Mouse (Mus musculus): ENCODE results near the gene Zfp758. TPM values are rescaled to one million over a fixed set of nuclear protein-coding genes. Genes with fewer than 3 reads are reported as not detected.

Gene Zfp758
- total and polyA plus RNA-seq, 3 experiments: 0.23 to 23.3 (median 18.5) TPM

DNA sequence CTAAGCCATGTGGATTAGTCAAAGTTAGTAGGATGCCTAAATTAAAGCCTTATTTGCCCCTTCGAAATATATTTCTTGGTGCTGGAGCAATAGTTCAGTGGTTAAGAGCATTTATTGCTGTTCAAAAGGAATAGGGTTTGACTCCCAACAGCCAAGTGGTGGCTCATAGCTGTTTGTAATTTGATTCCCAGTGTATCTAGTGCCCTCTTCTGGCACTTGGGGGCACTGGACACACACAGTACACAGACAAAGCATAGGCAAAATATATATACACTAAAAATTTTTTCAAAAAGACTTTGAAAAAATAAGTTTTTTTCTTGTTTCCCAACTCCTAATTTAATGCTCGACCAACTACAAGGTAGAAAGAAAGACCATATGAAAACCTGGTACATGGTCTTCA lies 49.5 kb downstream of the Zfp758 start:
- H3K4me3 ChIP-seq (ENCODE audit: low read depth, low read length): no peak overlapping the region
- TF ChIP-seq CTCF (IDR thresholded peaks at IDR 0.05; ENCODE audit: low read depth, low read length) (no peak), TAL1 (conservative IDR thresholded peaks at IDR 0.05; ENCODE audit: low read depth, low read length) (no peak), GATA2 (IDR thresholded peaks at IDR 0.05; ENCODE audit: borderline replicate concordance, low read depth, low read length) (no peak)
- H3K36me3 ChIP-seq (replicated peaks): no peaks in the 10 kb centered on the region
- no peaks in the 10 kb centered on the region for H3K4me1 ChIP-seq (ENCODE audit: insufficient read depth, low read depth, low read length)
- H3K27me3 ChIP-seq (ENCODE audit: insufficient read depth, low read length): 0 out of 2 replicates have a peak, but pooled peaks cover 2% of the 10 kb centered on the region
- DNase-seq (ENCODE audit: low spot score) (no peak), ATAC-seq (ENCODE audit: extremely low read depth, insufficient number of reproducible peaks, low FRiP score, poor library complexity, severe bottlenecking) (peak; percentile 73)
- no peaks in the 10 kb centered on the region for H3K9me3 ChIP-seq (replicated peaks)

DNA sequence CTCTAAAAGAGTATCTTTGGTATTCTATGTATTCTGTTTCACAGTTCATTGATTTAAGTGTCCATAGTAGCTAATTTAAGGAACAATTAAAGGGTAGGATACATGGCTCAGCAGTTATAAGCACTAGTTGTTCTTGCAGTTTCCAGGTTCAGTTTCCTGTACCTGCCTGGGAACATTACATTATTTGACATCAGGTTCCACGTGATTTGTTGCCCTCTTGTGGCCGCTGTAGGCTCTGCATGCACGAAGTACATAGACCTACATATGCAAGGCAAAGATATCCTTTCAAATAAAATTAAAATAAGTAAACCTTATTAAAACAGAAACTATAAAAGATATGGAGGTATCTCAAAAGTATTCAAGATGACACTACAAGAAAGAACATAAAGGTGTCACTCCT lies 56.3 kb downstream of the Zfp758 start:
- Histone ChIP-seq H3K4me3 (ENCODE audit: low read depth, low read length) (no peak overlapping the region), H3K36me3 (replicated peaks) (no peaks in the 10 kb centered on the region), H3K27me3 (ENCODE audit: insufficient read depth, low read length) (no peaks in the 10 kb centered on the region), H3K9me3 (replicated peaks) (no peaks in the 10 kb centered on the region), H3K4me1 (ENCODE audit: insufficient read depth, low read depth, low read length) (no peaks in the 10 kb centered on the region)
- TF ChIP-seq CTCF (IDR thresholded peaks at IDR 0.05; ENCODE audit: low read depth, low read length) (peak; percentile 53), TAL1 (conservative IDR thresholded peaks at IDR 0.05; ENCODE audit: low read depth, low read length) (no peak)
- DNase-seq (ENCODE audit: low spot score) (no peak), ATAC-seq (ENCODE audit: extremely low read depth, insufficient number of reproducible peaks, low FRiP score, poor library complexity, severe bottlenecking) (peak; percentile 74)

DNA sequence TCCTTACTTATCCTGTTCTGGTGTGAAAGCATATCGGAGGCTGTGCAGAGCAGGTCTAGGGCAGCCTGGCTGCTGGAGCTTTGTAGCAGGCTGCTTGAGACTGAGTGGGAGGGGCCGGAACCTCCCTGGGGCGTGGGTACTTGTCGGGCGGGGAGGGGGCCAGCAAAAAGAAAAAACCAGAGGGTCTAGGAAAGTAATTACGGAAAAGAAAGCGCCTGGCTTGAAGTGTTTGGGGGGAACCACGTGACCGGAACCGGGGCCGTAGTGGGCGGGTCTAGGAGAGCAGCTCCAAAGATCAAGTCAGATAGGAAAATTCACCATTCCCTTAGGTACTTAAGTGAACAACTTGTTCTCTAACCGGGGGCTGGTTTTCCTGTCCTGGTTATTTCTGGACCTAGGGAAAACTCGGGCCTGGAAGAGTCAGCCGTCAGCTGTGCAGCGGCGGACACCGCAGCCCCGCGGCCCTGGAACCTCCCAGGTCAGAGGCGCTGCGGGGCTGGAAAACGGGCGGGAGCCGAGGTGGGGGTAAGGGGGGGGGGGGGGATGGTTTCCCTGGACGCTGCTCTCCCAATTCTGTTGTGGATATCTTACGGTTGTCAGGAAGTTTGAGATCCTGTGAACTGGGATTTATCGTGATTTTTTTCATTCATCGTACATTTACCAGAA lies 62.8 kb downstream of the Zfp758 start, which contains the start of gene Zfp946:
Gene Zfp946, plus strand, starts transcription at position 271 of the 666 bp plus-strand sequence.
- Histone ChIP-seq H3K27me3 (ENCODE audit: insufficient read depth, low read length) (no peaks in the 10 kb centered on the region), H3K9me3 (replicated peaks) (no peaks in the 10 kb centered on the region), H3K4me3 (ENCODE audit: low read depth, low read length) (peak within 1 kb of the TSS; percentile 74), H3K36me3 (replicated peaks) (no peaks in the 10 kb centered on the region), H3K4me1 (ENCODE audit: insufficient read depth, low read depth, low read length) (peaks cover 14% of the 10 kb centered on the region)
- peak; percentile 59 for DNase-seq (ENCODE audit: low spot score)
- TF ChIP-seq GATA2 (IDR thresholded peaks at IDR 0.05; ENCODE audit: borderline replicate concordance, low read depth, low read length) (no peak), CTCF (IDR thresholded peaks at IDR 0.05; ENCODE audit: low read depth, low read length) (no peak), GATA1 (IDR thresholded peaks at IDR 0.05; ENCODE audit: borderline replicate concordance, low read length) (no peak), TAL1 (conservative IDR thresholded peaks at IDR 0.05; ENCODE audit: low read depth, low read length) (no peak), POLR2AphosphoS5 (IDR thresholded peaks at IDR 0.05; ENCODE audit: insufficient replicate concordance, low read depth, low read length) (no peak)
- peak; percentile 86 for ATAC-seq (ENCODE audit: extremely low read depth, insufficient number of reproducible peaks, low FRiP score, poor library complexity, severe bottlenecking)

DNA sequence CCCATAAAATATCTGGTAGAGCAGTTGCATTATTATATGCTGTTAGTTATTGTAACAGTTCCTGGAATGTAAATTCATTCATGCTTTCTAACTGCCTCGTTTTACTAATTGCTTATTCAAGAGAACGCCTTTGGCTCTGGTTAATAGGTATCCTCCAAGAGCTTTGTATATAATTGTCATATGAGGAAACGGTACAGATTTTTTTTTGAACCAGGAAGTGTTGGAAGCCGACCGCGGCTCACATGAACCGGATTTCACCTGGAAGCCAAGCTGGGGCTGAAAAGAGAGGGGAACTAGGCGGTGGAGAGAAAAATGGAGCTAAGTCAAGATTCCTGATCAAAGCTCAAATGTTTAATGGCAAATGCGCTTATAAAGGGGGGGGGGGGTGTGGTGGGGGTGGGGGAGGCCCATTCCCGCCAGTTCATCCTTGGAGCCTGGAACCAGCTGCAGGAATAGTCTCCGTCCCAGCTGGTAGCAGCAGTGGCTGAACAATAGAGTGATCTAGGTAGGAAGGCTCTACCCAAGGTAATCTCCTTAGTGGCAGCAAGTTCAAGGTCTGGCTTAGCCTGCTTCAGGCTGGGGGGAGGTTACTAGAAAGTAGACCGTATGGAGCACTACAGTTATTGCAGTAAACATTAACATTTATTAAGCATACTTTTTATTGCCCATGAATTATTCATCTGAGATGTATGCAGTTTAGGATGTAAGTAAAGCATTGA lies 63.5 kb downstream of the Zfp758 start:
- Histone ChIP-seq H3K4me3 (ENCODE audit: low read depth, low read length) (peak overlapping the region; percentile 74), H3K9me3 (replicated peaks) (no peaks in the 10 kb centered on the region), H3K36me3 (replicated peaks) (no peaks in the 10 kb centered on the region), H3K4me1 (ENCODE audit: insufficient read depth, low read depth, low read length) (peaks cover 14% of the 10 kb centered on the region), H3K27me3 (ENCODE audit: insufficient read depth, low read length) (no peaks in the 10 kb centered on the region)
- TF ChIP-seq POLR2AphosphoS5 (IDR thresholded peaks at IDR 0.05; ENCODE audit: insufficient replicate concordance, low read depth, low read length): no peak
- TF ChIP-seq GATA2 (IDR thresholded peaks at IDR 0.05; ENCODE audit: borderline replicate concordance, low read depth, low read length): no peak
- no peak for TF ChIP-seq TAL1 (conservative IDR thresholded peaks at IDR 0.05; ENCODE audit: low read depth, low read length)
- no peak for TF ChIP-seq GATA1 (IDR thresholded peaks at IDR 0.05; ENCODE audit: borderline replicate concordance, low read length)
- TF ChIP-seq CTCF (IDR thresholded peaks at IDR 0.05; ENCODE audit: low read depth, low read length): no peak
- DNase-seq (ENCODE audit: low spot score): no peak
- no peak for ATAC-seq (ENCODE audit: extremely low read depth, insufficient number of reproducible peaks, low FRiP score, poor library complexity, severe bottlenecking)

Other genes starting within 250 kb of the Zfp758 start
- gene Zfp947, start 195.3 kb upstream of the Zfp758 start, total RNA-seq (2014; fragmentation: Nextera tagmentation): 2.6 and 3.4 TPM in 2 replicates
- gene Zfp947, start 195.3 kb upstream of the Zfp758 start, total RNA-seq (2017): 5.4 and 5.5 TPM in 2 replicates
- 0.08 and 0.23 TPM in 2 replicates for gene Zfp947, start 195.3 kb upstream of the Zfp758 start, polyA plus RNA-seq (2012)
- gene Zfp994, start 135.8 kb upstream of the Zfp758 start, total RNA-seq (2014; fragmentation: Nextera tagmentation): 24.9 and 29.2 TPM in 2 replicates
- gene Zfp994, start 135.8 kb upstream of the Zfp758 start, total RNA-seq (2017): 15.5 and 18.2 TPM in 2 replicates
- gene Zfp994, start 135.8 kb upstream of the Zfp758 start, polyA plus RNA-seq (2012): 0.25 and 0.33 TPM in 2 replicates
- gene CT030661.1, start 46.6 kb upstream of the Zfp758 start, total RNA-seq (2014; fragmentation: Nextera tagmentation): 67.7 and 70.1 TPM in 2 replicates
- gene CT030661.1, start 46.6 kb upstream of the Zfp758 start, total RNA-seq (2017): 44.0 and 51.3 TPM in 2 replicates
- 0.78 and 1.1 TPM in 2 replicates for gene CT030661.1, start 46.6 kb upstream of the Zfp758 start, polyA plus RNA-seq (2012)
- 23.7 and 33.4 TPM in 2 replicates for gene Zfp944, start 53 bp upstream of the Zfp758 start, total RNA-seq (2014; fragmentation: Nextera tagmentation)
- 19.7 and 21.6 TPM in 2 replicates for gene Zfp944, start 53 bp upstream of the Zfp758 start, total RNA-seq (2017)
- 1.0 and 1.1 TPM in 2 replicates for gene Zfp944, start 53 bp upstream of the Zfp758 start, polyA plus RNA-seq (2012)
- 28.9 and 30.5 TPM in 2 replicates for gene Zfp946, start 62.8 kb downstream of the Zfp758 start, total RNA-seq (2014; fragmentation: Nextera tagmentation)
- 5.0 and 7.5 TPM in 2 replicates for gene Zfp946, start 62.8 kb downstream of the Zfp758 start, total RNA-seq (2017)
- gene Zfp946, start 62.8 kb downstream of the Zfp758 start, polyA plus RNA-seq (2012): 2.0 and 2.6 TPM in 2 replicates
- not detected in 2 replicates for gene Vmn2r111, start 212.0 kb downstream of the Zfp758 start, total RNA-seq (2014; fragmentation: Nextera tagmentation)
- gene Vmn2r111, start 212.0 kb downstream of the Zfp758 start, total RNA-seq (2017): 0.06 and 0.11 TPM in 2 replicates
- gene Vmn2r111, start 212.0 kb downstream of the Zfp758 start, polyA plus RNA-seq (2012): not detected in 2 replicates
- not detected in 2 replicates for gene Vmn2r112, start 239.5 kb downstream of the Zfp758 start, total RNA-seq (2014; fragmentation: Nextera tagmentation)
- gene Vmn2r112, start 239.5 kb downstream of the Zfp758 start, total RNA-seq (2017): 0.12 and 0.22 TPM in 2 replicates
- gene Vmn2r112, start 239.5 kb downstream of the Zfp758 start, polyA plus RNA-seq (2012): 0.01 TPM in 1 of 2 replicates, not detected in the other

Data from G1E (cell line).